Comparison of ENCODE assay signal across 8 mouse cellular contexts in genomic region chr4:124802309-124803260, GRCm38 (mm10). TPM values are rescaled to one million over a fixed set of nuclear protein-coding genes. Genes with fewer than 3 reads are reported as not detected.
DNase-seq lines count a peak whose midpoint lies in the region; ATAC-seq and TF ChIP-seq lines count a peak whose summit lies in the region.

No protein-coding gene starts in this region.

- no peak for TF ChIP-seq CTCF in cortical plate, adult 2 months (IDR thresholded peaks at IDR 0.05; ENCODE audit: extremely low read depth, insufficient read depth, low read length)

- peak overlapping the region; percentile 97 for H3K27ac ChIP-seq in cortical plate, adult 2 months (ENCODE audit: insufficient read depth, low read length)

- intact Hi-C loops in left cerebral cortex, postnatal 10 days (cut with DNase I): loop anchor here (5.0 kb wide), 1 partner anchor 45 kb away; no protein-coding TSS in a partner anchor

- peak overlapping the region; percentile 79 for H3K4me3 ChIP-seq in cortical plate, adult 2 months (ENCODE audit: insufficient read depth, low read length)

- TF ChIP-seq POLR2A in cortical plate, adult 2 months (IDR thresholded peaks at IDR 0.05; ENCODE audit: extremely low read depth, insufficient read depth, low read length): peak; percentile 68; the same call in 1 of the 2 replicates

- H3K4me1 ChIP-seq in cortical plate, adult 2 months (ENCODE audit: control insufficient read depth, insufficient read depth, low read length): peaks cover 2% of the 10 kb centered on the region; the same call in 1 of the 2 replicates

- DNase-seq in gastrocnemius, postnatal 10 days: peak; percentile 96
- DNase-seq in left cerebral cortex, postnatal 10 days (ENCODE audit: extremely low spot score in 1 of 2, low spot score in 2 of 2): peak; percentile 94 to 98
- DNase-seq in right cerebral cortex, postnatal 25 days: peak; percentile 97
- peak; percentile 96 to 98 for DNase-seq in urinary bladder, postnatal 4 days (ENCODE audit: low spot score in 2 of 2)

- ATAC-seq in activated CD4-positive, CD25-positive, alpha-beta regulatory T cell, adult 4 months: peak; percentile 99
- ATAC-seq in inflammation-experienced regulatory T-cells, adult 6 months: peak; percentile 99
- peak; percentile 96 for ATAC-seq in megakaryocyte-erythroid progenitor cell, adult 5-6 weeks (replicated peaks; ENCODE audit: low FRiP score, low TSS enrichment, poor library complexity, severe bottlenecking)

RNA-seq across cellular contexts. Expression of gene Mtf1, which starts 0.7 kb away (rescaled TPM):
- 10 to 100 TPM; 14.2 to 18.5 TPM for polyA plus RNA-seq in activated CD4-positive, CD25-positive, alpha-beta regulatory T cell, adult 4 months (2017; shearing (Covaris generic))
- polyA plus RNA-seq in cortical plate, adult 2 months (2012; rRNA removed): 13.2 and 14.5 TPM in 2 replicates
- 10 to 100 TPM in 1 of 2 experiments, 1 to 10 TPM in 1; 8.6 to 14.0 TPM for total RNA-seq in gastrocnemius, postnatal 10 days (2021)
- polyA plus RNA-seq in inflammation-experienced regulatory T-cells, adult 6 months (2017; shearing (Covaris generic)): 10 to 100 TPM; 12.6 to 20.4 (median 16.9) TPM
- total RNA-seq in left cerebral cortex, postnatal 10 days (2021): 10 to 100 TPM; 22.8 to 24.4 TPM
- total RNA-seq in megakaryocyte-erythroid progenitor cell, adult 5-6 weeks (2014; fragmentation: Nextera tagmentation): 38.3 and 50.7 TPM in 2 replicates
- 35.2 and 44.4 TPM in 2 replicates for total RNA-seq in megakaryocyte-erythroid progenitor cell, adult 5-6 weeks (2017)

RNA-seq across cellular contexts. Expression of gene Yrdc, which starts 47.9 kb away (rescaled TPM):
- 1 to 10 TPM; 4.4 to 6.2 TPM for polyA plus RNA-seq in activated CD4-positive, CD25-positive, alpha-beta regulatory T cell, adult 4 months (2017; shearing (Covaris generic))
- polyA plus RNA-seq in cortical plate, adult 2 months (2012; rRNA removed): 41.5 and 42.0 TPM in 2 replicates
- total RNA-seq in gastrocnemius, postnatal 10 days (2021): 10 to 100 TPM; 10.3 to 11.9 TPM
- polyA plus RNA-seq in inflammation-experienced regulatory T-cells, adult 6 months (2017; shearing (Covaris generic)): 1 to 10 TPM; 2.8 to 5.3 (median 5.0) TPM
- total RNA-seq in left cerebral cortex, postnatal 10 days (2021): 10 to 100 TPM; 27.9 to 33.3 TPM
- total RNA-seq in megakaryocyte-erythroid progenitor cell, adult 5-6 weeks (2014; fragmentation: Nextera tagmentation): 32.1 and 62.2 TPM in 2 replicates
- 15.5 and 30.5 TPM in 2 replicates for total RNA-seq in megakaryocyte-erythroid progenitor cell, adult 5-6 weeks (2017)

RNA-seq across cellular contexts. Expression of gene 1110065P20Rik, which starts 48.4 kb away (rescaled TPM):
- polyA plus RNA-seq in activated CD4-positive, CD25-positive, alpha-beta regulatory T cell, adult 4 months (2017; shearing (Covaris generic)): 1 to 10 TPM; 3.9 to 8.0 TPM
- polyA plus RNA-seq in cortical plate, adult 2 months (2012; rRNA removed): 95.8 and 103 TPM in 2 replicates
- total RNA-seq in gastrocnemius, postnatal 10 days (2021): 10 to 100 TPM; 28.7 to 29.3 TPM
- polyA plus RNA-seq in inflammation-experienced regulatory T-cells, adult 6 months (2017; shearing (Covaris generic)): 1 to 10 TPM; 4.3 to 4.7 (median 4.4) TPM
- total RNA-seq in left cerebral cortex, postnatal 10 days (2021): 10 to 100 TPM; 87.8 to 97.6 TPM
- total RNA-seq in megakaryocyte-erythroid progenitor cell, adult 5-6 weeks (2014; fragmentation: Nextera tagmentation): 11.8 and 14.4 TPM in 2 replicates
- total RNA-seq in megakaryocyte-erythroid progenitor cell, adult 5-6 weeks (2017): 1.5 and 4.2 TPM in 2 replicates

RNA-seq across cellular contexts. Expression of gene Maneal, which starts 59.4 kb away (rescaled TPM):
- polyA plus RNA-seq in activated CD4-positive, CD25-positive, alpha-beta regulatory T cell, adult 4 months (2017; shearing (Covaris generic)): under 1 TPM; 0.17 to 0.20 TPM
- polyA plus RNA-seq in cortical plate, adult 2 months (2012; rRNA removed): 52.7 and 53.7 TPM in 2 replicates
- under 1 TPM; 0.16 to 0.36 TPM for total RNA-seq in gastrocnemius, postnatal 10 days (2021)
- polyA plus RNA-seq in inflammation-experienced regulatory T-cells, adult 6 months (2017; shearing (Covaris generic)): under 1 TPM; 0.30 to 0.88 (median 0.60) TPM
- 10 to 100 TPM; 54.0 TPM for total RNA-seq in left cerebral cortex, postnatal 10 days (2021)
- not detected in 2 replicates for total RNA-seq in megakaryocyte-erythroid progenitor cell, adult 5-6 weeks (2014; fragmentation: Nextera tagmentation)
- 0.19 TPM in 1 of 2 replicates, not detected in the other for total RNA-seq in megakaryocyte-erythroid progenitor cell, adult 5-6 weeks (2017)

Comparison
In these comparisons a context has a peak if more than half of its experiments do, and no peak if none do; other contexts are left out.
1. Peak in every context shown above with its lines: DNase-seq, ATAC-seq, H3K4me3 ChIP-seq and H3K27ac ChIP-seq.